Mouse (Mus musculus) WW6 (cell line): ENCODE data around the gene Tmf1.
A peak's percentile ranks its signal among the peaks of the same experiment; 100 is the strongest.

Source experiments
- DNase-seq: peaks from one replicate; pipeline ENCODE4 v3.0.0-alpha.2; 2013; ENCODE audit warnings: low read depth, low spot score

Gene Tmf1

GRCm38 (mm10) chr6:97178491-97179366 lies at the start of gene Tmf1:
Gene Tmf1, minus strand, starts transcription at chr6:97179122.
- peak; percentile 73 for DNase-seq

- no peak for DNase-seq
These were observed 48.3 kb upstream of the Tmf1 start for GRCm38 (mm10) chr6:97227067-97227847.

GRCm38 (mm10) chr6:97226083-97226491 lies 47.2 kb upstream of the Tmf1 start:
- no peak for DNase-seq

- DNase-seq: no peak
These were observed 45.6 kb upstream of the Tmf1 start for GRCm38 (mm10) chr6:97224505-97224904.

GRCm38 (mm10) chr6:97223566-97223965 lies 44.6 kb upstream of the Tmf1 start:
- no peak for DNase-seq

- DNase-seq: no peak
These were observed 44.1 kb upstream of the Tmf1 start for GRCm38 (mm10) chr6:97222931-97223467.

GRCm38 (mm10) chr6:97222321-97222720 lies 43.4 kb upstream of the Tmf1 start:
- DNase-seq: no peak

- DNase-seq: no peak
These were observed 42.5 kb upstream of the Tmf1 start for GRCm38 (mm10) chr6:97221205-97222025.

GRCm38 (mm10) chr6:97220672-97221071 lies 41.8 kb upstream of the Tmf1 start:
- no peak for DNase-seq

- no peak for DNase-seq
These were observed 37.4 kb upstream of the Tmf1 start for GRCm38 (mm10) chr6:97216154-97216821.

- no peak for DNase-seq
These were observed 33.1 kb upstream of the Tmf1 start for GRCm38 (mm10) chr6:97211981-97212380.

GRCm38 (mm10) chr6:97210962-97211601 lies 32.2 kb upstream of the Tmf1 start:
- no peak for DNase-seq

- DNase-seq: peak; percentile 79
These were observed 31.5 kb upstream of the Tmf1 start, which contains the start of gene Arl6ip5 for GRCm38 (mm10) chr6:97210191-97210961. Gene Arl6ip5, plus strand, starts transcription at chr6:97210689.

GRCm38 (mm10) chr6:97209751-97210150 lies 30.8 kb upstream of the Tmf1 start:
- DNase-seq: no peak

- DNase-seq: no peak
These were observed 30.3 kb upstream of the Tmf1 start for GRCm38 (mm10) chr6:97209201-97209600.

GRCm38 (mm10) chr6:97208406-97208805 lies 29.5 kb upstream of the Tmf1 start:
- peak; percentile 29 for DNase-seq

GRCm38 (mm10) chr6:97207085-97207484 lies 28.2 kb upstream of the Tmf1 start:
- DNase-seq: no peak

- peak; percentile 96 for DNase-seq
These were observed 26.5 kb upstream of the Tmf1 start, which contains the start of gene Uba3 for GRCm38 (mm10) chr6:97205439-97205885. Gene Uba3, minus strand, starts transcription at chr6:97205647.

- DNase-seq: no peak
These were observed 26.0 kb upstream of the Tmf1 start for GRCm38 (mm10) chr6:97204952-97205351.
